Mouse (Mus musculus): Measurements from ENCODE around the gene Gm20388. TPM values are rescaled to one million over a fixed set of nuclear protein-coding genes. Genes with fewer than 3 reads are reported as not detected.

The Gm20388 gene
- polyA plus RNA-seq, 1 experiment, result 23.9 TPM

DNA sequence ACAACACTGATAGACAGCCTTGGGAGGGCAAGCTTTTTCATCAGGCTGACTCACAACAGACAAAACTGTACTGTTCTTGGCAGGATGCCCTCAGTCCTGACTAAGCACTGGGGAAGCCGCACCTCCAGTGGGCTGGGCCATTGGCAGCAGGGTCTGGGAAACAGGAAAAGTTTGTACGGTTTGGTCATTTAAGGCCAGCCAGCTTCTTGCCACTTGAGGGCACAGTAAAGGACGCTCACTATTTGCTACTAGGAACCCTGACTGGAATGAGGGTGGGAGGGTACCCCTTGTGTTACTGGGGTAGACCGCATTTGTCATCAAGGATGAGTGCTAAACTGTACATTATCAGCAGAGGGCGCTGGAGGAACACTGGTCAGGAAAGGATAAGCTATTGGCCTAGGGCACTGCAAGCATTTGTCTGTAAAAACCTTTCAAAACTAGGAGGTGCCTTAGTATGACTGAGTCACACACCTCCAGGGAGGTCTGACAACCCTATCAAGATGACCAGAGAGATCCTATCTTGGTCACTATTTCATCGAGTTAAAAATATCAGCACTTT is 2995.9 kb downstream of the Gm20388 start:
- peak overlapping the region; percentile 31 for H3K27ac ChIP-seq (ENCODE audit: insufficient read depth, low read length)
- TF ChIP-seq POLR2A (IDR thresholded peaks at IDR 0.05; ENCODE audit: extremely low read depth, insufficient read depth, low read length), result no peak
- peak; percentile 93 for TF ChIP-seq CTCF (IDR thresholded peaks at IDR 0.05; ENCODE audit: extremely low read depth, insufficient read depth, low read length)
- H3K4me1 ChIP-seq (ENCODE audit: control insufficient read depth, insufficient read depth, low read length), result peaks cover 12% of the 10 kb centered on the region
- H3K4me3 ChIP-seq (ENCODE audit: insufficient read depth, low read length), result no peak overlapping the region

DNA sequence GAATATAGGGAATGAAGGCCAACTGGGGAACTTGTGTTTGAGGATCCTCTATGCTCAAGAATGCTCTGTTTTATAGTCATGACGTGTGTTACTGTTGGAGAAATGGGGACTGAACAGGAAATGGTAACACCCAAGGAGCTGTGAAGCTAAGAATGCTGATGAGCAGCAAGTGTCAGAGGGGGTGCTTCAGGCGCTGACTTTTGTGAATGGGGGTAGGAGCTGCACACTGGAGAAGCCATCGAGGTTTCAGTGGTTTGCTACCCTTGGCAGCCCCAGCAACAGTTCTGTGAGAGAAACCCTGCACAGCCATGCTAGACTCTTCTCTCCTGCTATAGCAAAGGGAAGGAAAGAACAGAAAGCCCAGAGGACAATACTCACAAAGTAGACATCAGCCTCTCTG is 3001.5 kb downstream of the Gm20388 start:
- H3K27ac ChIP-seq (ENCODE audit: insufficient read depth, low read length), result no peak overlapping the region
- H3K4me3 ChIP-seq (ENCODE audit: insufficient read depth, low read length), result no peak overlapping the region
- TF ChIP-seq CTCF (IDR thresholded peaks at IDR 0.05; ENCODE audit: extremely low read depth, insufficient read depth, low read length) (no peak), POLR2A (IDR thresholded peaks at IDR 0.05; ENCODE audit: extremely low read depth, insufficient read depth, low read length) (no peak)
- H3K4me1 ChIP-seq (ENCODE audit: control insufficient read depth, insufficient read depth, low read length), result peaks cover 5% of the 10 kb centered on the region

DNA sequence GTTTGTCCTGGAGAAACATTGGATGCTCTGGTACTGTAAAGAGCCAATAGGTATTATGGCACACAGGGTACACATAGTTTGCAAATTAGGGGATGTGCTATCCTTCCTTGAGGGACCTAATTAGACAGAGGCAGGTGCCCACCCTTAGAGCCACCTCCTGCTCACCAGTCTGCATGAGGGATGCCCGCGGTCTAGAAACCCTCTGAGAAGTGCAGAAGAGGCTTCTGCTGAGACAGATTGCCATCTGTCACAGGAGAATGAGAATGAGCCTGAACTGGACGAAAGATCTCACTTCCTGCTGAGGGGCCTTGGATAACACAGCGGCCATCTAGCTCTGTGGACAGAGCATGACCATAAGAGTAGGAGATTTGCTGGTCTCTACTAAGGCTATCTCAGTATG is 3002.2 kb downstream of the Gm20388 start:
- no peak overlapping the region for H3K27ac ChIP-seq (ENCODE audit: insufficient read depth, low read length)
- no peak overlapping the region for H3K4me3 ChIP-seq (ENCODE audit: insufficient read depth, low read length)
- H3K4me1 ChIP-seq (ENCODE audit: control insufficient read depth, insufficient read depth, low read length), result peaks cover 9% of the 10 kb centered on the region
- TF ChIP-seq POLR2A (IDR thresholded peaks at IDR 0.05; ENCODE audit: extremely low read depth, insufficient read depth, low read length) (no peak), CTCF (IDR thresholded peaks at IDR 0.05; ENCODE audit: extremely low read depth, insufficient read depth, low read length) (no peak)

DNA sequence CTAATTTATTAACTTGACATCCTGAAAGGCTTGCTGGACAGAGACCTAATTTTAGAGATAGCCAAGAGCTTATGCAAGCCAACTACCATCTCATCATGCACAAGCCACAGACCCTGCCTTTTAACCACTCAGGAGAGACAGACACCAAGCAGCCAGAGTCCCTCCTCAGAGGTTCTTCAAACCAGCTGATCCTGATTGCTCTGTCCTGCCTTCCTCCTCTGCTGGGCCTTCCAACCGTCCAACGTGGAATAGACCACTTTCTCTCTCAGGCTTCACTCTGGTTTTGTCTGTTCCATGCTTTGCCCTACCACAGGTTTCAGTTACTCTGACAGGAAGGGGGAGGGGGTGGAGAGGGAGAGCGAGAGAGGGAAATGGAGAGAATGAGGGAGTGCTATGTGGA is 3006.1 kb downstream of the Gm20388 start:
- Histone ChIP-seq H3K27ac (ENCODE audit: insufficient read depth, low read length) (no peak overlapping the region), H3K4me3 (ENCODE audit: insufficient read depth, low read length) (no peak overlapping the region), H3K4me1 (ENCODE audit: control insufficient read depth, insufficient read depth, low read length) (peaks cover 19% of the 10 kb centered on the region)
- TF ChIP-seq POLR2A (IDR thresholded peaks at IDR 0.05; ENCODE audit: extremely low read depth, insufficient read depth, low read length), result no peak
- TF ChIP-seq CTCF (IDR thresholded peaks at IDR 0.05; ENCODE audit: extremely low read depth, insufficient read depth, low read length), result no peak

DNA sequence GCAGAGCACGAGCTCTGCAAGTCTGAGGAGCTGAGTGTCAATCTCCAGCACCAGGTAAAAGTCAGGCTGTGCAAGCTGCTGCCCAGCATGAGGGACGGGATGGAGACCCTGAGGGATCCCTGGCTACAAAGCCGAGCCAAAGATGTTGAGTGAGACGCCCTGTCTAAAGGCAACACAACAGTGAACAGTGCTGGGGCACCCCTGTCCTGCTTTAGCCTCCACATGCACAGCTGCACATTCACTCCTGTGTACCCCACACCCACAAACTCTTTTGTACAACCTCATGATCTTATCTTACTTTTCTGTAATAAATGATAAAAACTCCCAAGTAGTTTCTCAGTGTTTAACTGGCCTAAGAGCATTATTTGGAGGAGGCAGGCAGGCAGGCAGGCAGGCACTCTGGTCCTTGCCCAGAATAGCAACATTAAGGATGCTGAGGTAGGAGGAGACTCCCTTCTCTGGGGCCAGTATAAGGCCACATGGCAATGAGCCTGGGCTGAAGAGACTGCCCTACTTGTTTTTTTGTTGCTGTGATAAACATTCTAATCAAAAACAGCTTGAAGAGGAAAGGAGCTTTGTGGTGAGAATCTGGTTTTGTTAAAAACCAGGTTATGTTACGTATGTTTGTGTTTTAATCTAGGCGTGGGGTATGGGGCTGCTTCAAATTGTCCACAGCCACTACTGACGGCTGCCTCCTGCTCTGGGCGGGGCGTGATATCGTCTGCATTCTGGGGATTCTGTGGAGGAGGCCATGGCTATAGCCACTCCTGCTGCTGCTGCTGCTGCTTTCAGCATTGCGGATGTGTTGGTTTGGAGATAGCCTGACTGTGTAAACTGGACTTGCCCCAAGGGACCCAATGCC is 3007.1 kb downstream of the Gm20388 start:
- H3K4me1 ChIP-seq (ENCODE audit: control insufficient read depth, insufficient read depth, low read length), result peaks cover 23% of the 10 kb centered on the region
- H3K27ac ChIP-seq (ENCODE audit: insufficient read depth, low read length), result 0 out of 2 replicates have a peak overlapping the region, but pooled peaks have one; percentile 0
- no peak overlapping the region for H3K4me3 ChIP-seq (ENCODE audit: insufficient read depth, low read length)
- TF ChIP-seq CTCF (IDR thresholded peaks at IDR 0.05; ENCODE audit: extremely low read depth, insufficient read depth, low read length), result no peak
- TF ChIP-seq POLR2A (IDR thresholded peaks at IDR 0.05; ENCODE audit: extremely low read depth, insufficient read depth, low read length), result no peak

DNA sequence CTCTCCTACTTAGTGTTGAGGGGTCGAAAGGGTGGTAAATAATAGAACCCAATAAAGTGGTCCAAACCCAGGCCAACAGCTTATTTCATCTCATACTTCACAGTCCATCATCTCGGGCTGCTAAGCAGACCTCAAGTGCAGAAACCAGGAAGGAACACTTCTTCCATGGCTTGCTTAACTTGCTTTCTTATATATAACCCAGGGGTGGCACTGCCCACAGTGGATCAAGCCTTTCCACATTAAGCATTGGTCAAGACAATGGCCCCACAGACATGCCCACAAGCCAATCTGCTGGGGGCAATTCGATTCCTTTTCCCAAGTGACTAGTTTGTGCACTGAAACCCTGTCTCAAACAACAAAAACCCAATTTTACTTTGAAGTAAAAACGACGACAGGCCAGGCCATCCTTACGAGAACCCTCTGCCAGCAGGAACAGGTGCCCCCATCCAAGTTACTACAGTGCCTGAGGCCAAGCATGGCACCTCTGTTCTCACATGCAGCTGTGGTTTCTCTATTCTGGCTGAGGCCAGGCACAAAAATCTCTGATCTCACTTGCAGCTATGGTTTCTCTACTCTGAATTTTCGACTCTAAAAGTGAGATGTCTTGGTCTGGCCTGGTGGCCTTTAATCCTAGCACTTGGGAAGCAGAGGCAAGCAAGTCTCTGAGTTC is 3007.9 kb downstream of the Gm20388 start:
- TF ChIP-seq POLR2A (IDR thresholded peaks at IDR 0.05; ENCODE audit: extremely low read depth, insufficient read depth, low read length) (no peak), CTCF (IDR thresholded peaks at IDR 0.05; ENCODE audit: extremely low read depth, insufficient read depth, low read length) (no peak)
- Histone ChIP-seq H3K27ac (ENCODE audit: insufficient read depth, low read length) (peak overlapping the region; percentile 0; the same call in 1 of the 2 replicates), H3K4me1 (ENCODE audit: control insufficient read depth, insufficient read depth, low read length) (peaks cover 24% of the 10 kb centered on the region), H3K4me3 (ENCODE audit: insufficient read depth, low read length) (no peak overlapping the region)

DNA sequence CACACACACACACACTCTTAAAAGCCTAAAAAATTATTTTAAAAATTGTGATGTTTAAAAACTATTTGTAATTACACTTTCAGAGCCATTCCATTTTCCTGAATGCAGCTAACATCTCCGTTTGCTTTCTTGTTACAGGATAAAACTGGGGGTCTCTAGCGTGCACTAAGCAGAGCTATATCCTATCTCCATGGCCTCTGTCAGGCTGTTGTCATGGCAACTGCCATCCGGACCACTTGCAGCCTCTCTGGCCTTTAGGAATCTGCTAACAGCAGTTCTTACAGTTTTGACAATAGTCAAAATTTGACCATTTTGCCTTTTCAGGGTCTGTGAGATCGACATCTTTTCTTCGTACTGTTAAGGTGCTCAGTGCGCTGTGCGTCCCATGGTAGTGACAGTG is 3010.2 kb downstream of the Gm20388 start:
- H3K4me3 ChIP-seq (ENCODE audit: insufficient read depth, low read length), result no peak overlapping the region
- H3K4me1 ChIP-seq (ENCODE audit: control insufficient read depth, insufficient read depth, low read length), result peaks cover 26% of the 10 kb centered on the region
- TF ChIP-seq POLR2A (IDR thresholded peaks at IDR 0.05; ENCODE audit: extremely low read depth, insufficient read depth, low read length) (no peak), CTCF (IDR thresholded peaks at IDR 0.05; ENCODE audit: extremely low read depth, insufficient read depth, low read length) (no peak)
- no peak overlapping the region for H3K27ac ChIP-seq (ENCODE audit: insufficient read depth, low read length)

DNA sequence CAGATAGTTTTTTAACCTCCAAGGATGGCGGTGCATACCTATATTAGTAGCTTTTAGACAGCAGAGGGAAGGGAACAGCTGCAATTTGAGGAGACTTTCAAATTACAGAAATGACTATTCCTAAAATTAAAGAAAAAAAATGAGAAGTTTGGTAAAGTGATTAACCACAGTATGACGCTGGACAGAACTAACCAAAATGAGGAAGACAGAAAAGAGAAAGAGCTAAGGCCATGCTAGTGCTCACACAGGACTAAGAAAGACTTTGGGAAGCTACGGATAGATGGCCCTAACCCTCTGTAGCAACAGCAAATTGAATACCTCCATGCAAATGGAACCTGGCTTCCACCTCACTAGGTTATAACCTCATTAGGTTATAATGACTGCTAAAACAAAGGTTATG is 3012.3 kb downstream of the Gm20388 start:
- TF ChIP-seq CTCF (IDR thresholded peaks at IDR 0.05; ENCODE audit: extremely low read depth, insufficient read depth, low read length) (no peak), POLR2A (IDR thresholded peaks at IDR 0.05; ENCODE audit: extremely low read depth, insufficient read depth, low read length) (no peak)
- Histone ChIP-seq H3K27ac (ENCODE audit: insufficient read depth, low read length) (no peak overlapping the region), H3K4me3 (ENCODE audit: insufficient read depth, low read length) (no peak overlapping the region), H3K4me1 (ENCODE audit: control insufficient read depth, insufficient read depth, low read length) (peaks cover 24% of the 10 kb centered on the region)

DNA sequence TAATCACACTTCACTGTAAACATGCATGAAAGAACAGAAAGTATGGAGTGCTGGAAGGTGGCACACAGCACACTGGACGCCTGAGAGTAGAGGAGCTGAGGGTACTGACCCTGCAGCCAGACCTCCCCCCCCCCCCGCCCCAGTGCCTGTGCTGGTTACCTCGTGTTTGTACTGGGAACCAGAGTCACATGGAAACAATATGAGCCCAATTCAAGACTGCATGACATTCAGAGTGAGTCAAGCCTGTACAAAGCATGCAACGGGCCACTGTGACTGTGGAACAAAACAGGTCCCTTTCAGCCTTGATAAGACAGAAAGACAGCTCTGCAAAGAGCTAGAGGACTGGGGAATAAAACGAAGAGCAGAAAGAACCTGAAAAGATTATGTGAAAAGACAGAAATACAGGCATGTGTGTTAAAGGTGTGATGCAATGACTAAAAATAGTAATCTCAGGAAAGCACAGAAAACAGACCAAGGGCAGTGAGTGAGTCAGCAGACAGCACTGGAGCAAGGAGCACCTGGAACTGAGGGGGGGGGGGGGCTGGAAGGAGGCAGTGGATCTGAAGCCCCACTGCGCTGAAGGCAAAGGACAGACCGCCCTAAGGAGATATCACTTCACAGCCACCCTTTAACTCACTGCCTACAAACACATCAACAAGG is 3012.9 kb downstream of the Gm20388 start:
- no peak overlapping the region for H3K4me3 ChIP-seq (ENCODE audit: insufficient read depth, low read length)
- TF ChIP-seq CTCF (IDR thresholded peaks at IDR 0.05; ENCODE audit: extremely low read depth, insufficient read depth, low read length), result no peak
- no peak for TF ChIP-seq POLR2A (IDR thresholded peaks at IDR 0.05; ENCODE audit: extremely low read depth, insufficient read depth, low read length)
- H3K4me1 ChIP-seq (ENCODE audit: control insufficient read depth, insufficient read depth, low read length), result peaks cover 22% of the 10 kb centered on the region
- H3K27ac ChIP-seq (ENCODE audit: insufficient read depth, low read length), result no peak overlapping the region

Data from cortical plate, adult 2 months (tissue).